Mouse (Mus musculus) embryonic fibroblast, embryonic 13.5 days (primary cell): ENCODE measurements at regions not wholly inside any gene's neighbourhood (a gene's known extent, or its start where the extent isn't known, plus 50 kb on each side); places are given as distances from the start of the nearest gene placed in this dataset.

ENCODE experiments used
- H3K27ac ChIP-seq: 2 replicates; pipeline ENCODE4 v1.5.1; 2012; ENCODE audit warnings: low read length, control low read depth, inconsistent platforms; ENCODE audit not compliant: insufficient read depth
- H3K4me1 ChIP-seq: 2 replicates; pipeline ENCODE4 v1.6.1; 2011; ENCODE audit warnings: low read length; ENCODE audit not compliant: control insufficient read depth, insufficient read depth
- H3K4me3 ChIP-seq: 2 replicates; pipeline ENCODE4 v1.5.1; 2011; ENCODE audit warnings: mild to moderate bottlenecking, control low read depth, low read length; ENCODE audit not compliant: insufficient read depth
- CTCF ChIP-seq: IDR thresholded peaks from 2 replicates; pipeline ENCODE4 v1.5.1; 2011; ENCODE audit warnings: mild to moderate bottlenecking, control low read depth, low read length, moderate library complexity, borderline replicate concordance; ENCODE audit not compliant: insufficient read depth
- POLR2A ChIP-seq: IDR thresholded peaks from 2 replicates; pipeline ENCODE4 v1.6.1; 2011; ENCODE audit warnings: low read depth, mild to moderate bottlenecking, control low read depth, low read length, moderate library complexity

DNA sequence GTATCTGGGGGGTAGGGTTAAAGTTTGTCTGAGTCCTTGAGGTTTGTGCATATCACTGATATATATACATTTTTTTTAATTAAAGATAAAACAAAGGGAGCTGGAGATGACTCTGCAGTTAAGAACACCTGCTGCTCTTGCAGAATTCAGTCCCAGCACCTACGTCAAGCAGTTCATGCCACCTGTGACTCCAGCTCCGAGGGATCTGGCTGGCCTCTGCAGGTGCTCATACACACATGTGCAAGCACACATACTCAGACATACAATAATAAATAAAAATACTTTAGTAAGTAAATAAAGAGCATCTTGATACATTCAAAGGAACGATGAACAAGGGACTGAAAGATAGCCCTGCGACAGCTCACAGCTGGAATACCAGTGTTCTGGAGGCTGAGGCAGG is 53.9 kb upstream of the Kdm7a start:
- Histone ChIP-seq H3K4me1 (no peaks in the 10 kb centered on the region), H3K4me3 (no peak overlapping the region), H3K27ac (no peak overlapping the region)
- TF ChIP-seq CTCF (no peak), POLR2A (no peak)

DNA sequence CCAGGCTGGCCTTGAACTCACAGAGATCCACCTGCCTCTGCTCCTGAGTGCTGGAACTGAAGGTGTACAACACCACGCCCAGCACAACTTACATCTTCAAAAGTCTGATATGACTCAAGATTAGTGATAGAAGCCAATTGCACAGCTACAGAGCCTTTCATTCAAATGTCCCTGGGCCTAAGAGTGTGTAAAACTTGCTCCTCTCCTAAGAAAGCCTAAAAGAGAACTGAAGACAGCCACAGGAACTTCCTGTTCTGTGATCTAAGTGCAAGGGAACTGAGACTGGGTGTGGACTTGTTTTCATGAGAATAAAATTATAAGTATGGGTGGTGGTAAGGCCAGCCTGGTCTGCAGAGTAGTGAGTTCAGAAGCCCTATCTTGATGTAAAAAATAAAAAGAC is 52.5 kb upstream of the Kdm7a start:
- H3K4me3 ChIP-seq, result no peak overlapping the region
- H3K4me1 ChIP-seq, result no peaks in the 10 kb centered on the region
- no peak overlapping the region for H3K27ac ChIP-seq
- TF ChIP-seq POLR2A, result no peak
- TF ChIP-seq CTCF, result no peak

DNA sequence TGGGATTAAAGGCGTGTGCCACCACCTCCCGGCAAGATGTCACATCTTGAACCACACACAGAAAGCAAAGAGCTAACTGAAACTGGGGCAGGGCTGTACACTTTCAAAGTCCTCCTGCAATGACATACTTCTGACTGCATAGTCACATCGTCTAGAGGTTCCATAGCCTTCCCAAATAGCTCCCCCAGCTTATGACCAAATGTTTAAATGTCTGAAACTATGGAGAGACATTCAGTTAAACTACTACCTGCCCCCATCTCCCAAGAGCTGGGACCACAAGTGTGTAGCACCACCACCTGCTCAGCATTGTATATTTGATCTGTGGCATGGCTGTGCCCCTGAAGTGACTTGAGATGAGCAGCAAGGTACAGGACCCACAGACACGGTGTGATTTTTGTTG is 52.1 kb upstream of the Kdm7a start:
- no peak overlapping the region for H3K4me3 ChIP-seq
- no peak for TF ChIP-seq POLR2A
- no peak for TF ChIP-seq CTCF
- no peaks in the 10 kb centered on the region for H3K4me1 ChIP-seq
- H3K27ac ChIP-seq, result no peak overlapping the region

DNA sequence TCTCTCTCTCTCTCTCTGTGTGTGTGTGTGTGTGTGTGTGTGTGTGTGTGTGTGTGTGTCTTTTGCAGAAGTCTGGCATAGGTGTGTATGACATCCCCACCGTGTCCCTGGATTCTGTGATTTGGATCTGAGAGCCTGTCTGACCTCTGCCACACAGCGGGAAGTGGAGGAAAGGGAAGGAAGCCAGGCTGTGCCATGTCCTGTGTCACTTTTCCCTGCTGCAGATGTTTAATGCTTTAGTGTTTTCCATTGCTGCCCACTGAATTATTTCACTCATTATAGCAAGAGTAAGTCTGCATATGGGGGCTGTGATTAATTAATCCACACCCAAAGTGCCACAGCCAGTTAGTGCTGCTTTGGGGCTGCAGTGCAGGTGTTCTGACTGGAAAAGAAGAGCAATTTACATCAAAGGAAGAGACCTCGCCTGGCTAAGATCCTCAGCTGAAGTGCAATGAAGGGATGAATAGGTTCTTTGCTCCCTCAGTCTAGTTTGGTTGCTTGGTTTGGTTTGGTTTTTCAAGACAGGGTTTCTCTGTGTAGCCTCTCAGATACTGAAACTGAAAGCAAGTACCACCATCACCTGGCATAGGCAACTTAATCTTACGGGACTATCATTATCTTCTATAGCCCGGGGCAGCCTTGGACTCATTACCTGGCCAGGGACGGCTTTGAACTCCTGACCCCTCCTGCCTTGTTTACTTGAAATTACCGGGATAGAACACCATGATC is 51.2 kb upstream of the Kdm7a start:
- H3K4me1 ChIP-seq, result no peaks in the 10 kb centered on the region
- no peak overlapping the region for H3K27ac ChIP-seq
- H3K4me3 ChIP-seq, result peak overlapping the region; percentile 47; the same call in 1 of the 2 replicates
- TF ChIP-seq CTCF (no peak), POLR2A (no peak)

DNA sequence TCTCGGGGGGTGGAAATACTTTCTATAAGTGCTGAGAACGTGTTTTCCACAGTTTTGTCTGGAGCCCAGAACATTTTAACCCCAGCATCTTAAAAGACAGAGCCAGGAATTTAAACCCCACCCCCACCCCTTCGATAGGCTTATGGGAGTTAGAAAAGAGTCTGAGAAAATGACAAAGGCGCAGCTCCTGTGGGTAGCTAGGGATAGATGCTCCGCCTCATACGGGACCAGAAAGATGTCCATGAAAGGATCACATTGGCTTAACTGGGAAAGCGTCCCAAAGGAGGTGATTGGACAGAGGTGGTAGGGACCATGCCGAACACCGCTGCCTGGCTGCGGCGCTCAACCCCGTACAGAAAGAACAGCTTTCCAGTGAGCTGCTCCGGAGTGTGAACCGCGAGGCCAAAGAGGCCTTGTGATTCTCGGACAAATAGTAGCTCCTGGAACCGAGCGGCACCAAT is 50.6 kb upstream of the Kdm7a start:
- H3K27ac ChIP-seq, result no peak overlapping the region
- H3K4me3 ChIP-seq, result peak overlapping the region; percentile 47
- TF ChIP-seq POLR2A, result peak; percentile 35
- no peak for TF ChIP-seq CTCF
- no peaks in the 10 kb centered on the region for H3K4me1 ChIP-seq

DNA sequence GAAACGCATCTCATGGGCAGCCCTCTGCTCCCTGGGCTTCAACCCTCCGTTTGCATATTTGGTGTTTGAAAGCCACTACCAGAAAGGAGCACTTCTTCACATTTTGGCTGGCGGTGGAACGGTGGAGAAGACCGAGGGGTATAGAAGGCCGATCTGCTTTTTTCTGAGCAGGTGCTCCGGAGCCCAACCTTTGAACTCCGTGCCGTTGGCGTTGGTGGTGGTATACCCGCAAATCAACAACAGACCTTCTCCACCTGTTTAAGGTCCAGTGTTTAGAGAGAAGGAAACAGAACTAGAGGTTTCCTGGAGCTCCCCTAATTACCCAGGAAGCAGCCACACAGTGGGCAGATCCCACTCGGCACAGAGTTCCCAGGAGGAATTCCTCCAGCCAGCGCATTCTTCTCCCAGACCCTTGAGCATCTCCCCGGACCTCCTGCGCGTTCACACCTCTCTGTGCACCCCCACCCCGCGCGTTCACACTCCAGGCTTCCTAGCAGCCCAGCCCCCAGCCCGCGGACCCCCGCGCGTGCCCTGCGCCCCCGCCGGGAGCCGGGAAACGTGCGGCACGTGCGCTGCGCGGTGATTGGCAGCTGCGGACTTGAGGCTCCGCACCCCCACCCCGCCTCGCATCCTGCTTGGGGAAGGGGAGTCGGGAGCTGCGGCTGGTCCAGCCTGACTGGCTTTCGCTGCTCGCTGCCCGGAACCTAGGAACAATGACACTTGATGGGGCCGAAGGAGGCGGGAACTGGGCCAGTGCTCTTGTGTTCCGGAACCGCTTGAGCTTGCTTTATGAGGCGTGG is 49.9 kb upstream of the Kdm7a start:
- Histone ChIP-seq H3K4me1 (no peaks in the 10 kb centered on the region), H3K27ac (no peak overlapping the region), H3K4me3 (peak overlapping the region; percentile 47)
- no peak; the same call in 1 of the 2 replicates for TF ChIP-seq POLR2A
- no peak for TF ChIP-seq CTCF
